Mouse (Mus musculus) cerebellum, postnatal 25 days (tissue): ENCODE measurements around the gene Gm49384.

Experiments used
- DNase-seq, 2 experiments: peaks; one replicate each; pipeline ENCODE4 v3.0.0; 2021; ENCODE audit warnings: mixed read lengths in 2 of 2

Gm49384 gene

GRCm38 (mm10) chr12:69198985-69199384, 5.1 kb downstream of the Gm49384 start:
- DNase-seq, result no peak

- DNase-seq, result peak in 1 of 2 experiments; percentile 76
Observed at GRCm38 (mm10) chr12:69198164-69198535, 5.9 kb downstream of the Gm49384 start, which contains the start of gene Dnaaf2. TSS of gene Dnaaf2 (minus strand) at chr12:69198429.

- DNase-seq, result peak; percentile 70 to 76
Observed at GRCm38 (mm10) chr12:69197378-69198163, 6.5 kb downstream of the Gm49384 start.

GRCm38 (mm10) chr12:69196444-69197377, 7.4 kb downstream of the Gm49384 start, which contains the start of gene Gm49383:
TSS of gene Gm49383 (minus strand) at chr12:69197104.
- DNase-seq, result peak; percentile 81 to 87

GRCm38 (mm10) chr12:69192637-69193036, 11.4 kb downstream of the Gm49384 start:
- DNase-seq, result no peak

GRCm38 (mm10) chr12:69191396-69191795, 12.7 kb downstream of the Gm49384 start:
- no peak for DNase-seq

- DNase-seq, result no peak
Observed at GRCm38 (mm10) chr12:69190522-69190921, 13.5 kb downstream of the Gm49384 start.

- no peak for DNase-seq
Observed at GRCm38 (mm10) chr12:69190074-69190473, 14.0 kb downstream of the Gm49384 start.

GRCm38 (mm10) chr12:69186811-69187471, 17.1 kb downstream of the Gm49384 start:
- no peak for DNase-seq

- DNase-seq, result no peak
Observed at GRCm38 (mm10) chr12:69185371-69185770, 18.7 kb downstream of the Gm49384 start.

GRCm38 (mm10) chr12:69184342-69185295, 19.4 kb downstream of the Gm49384 start:
- peak in 1 of 2 experiments; percentile 76 for DNase-seq

GRCm38 (mm10) chr12:69183583-69184308, 20.3 kb downstream of the Gm49384 start, which contains the start of the genes Rpl36al and Mgat2:
TSS of gene Rpl36al (minus strand) at chr12:69184083.
TSS of gene Mgat2 (plus strand) at chr12:69184157.
- DNase-seq, result peak; percentile 100

- no peak for DNase-seq
Observed at GRCm38 (mm10) chr12:69181800-69182199, 22.3 kb downstream of the Gm49384 start.

- DNase-seq, result no peak
Observed at GRCm38 (mm10) chr12:69179371-69179770, 24.7 kb downstream of the Gm49384 start.

- DNase-seq, result no peak
Observed at GRCm38 (mm10) chr12:69177526-69177925, 26.5 kb downstream of the Gm49384 start.

GRCm38 (mm10) chr12:69175975-69176374, 28.1 kb downstream of the Gm49384 start:
- no peak for DNase-seq

GRCm38 (mm10) chr12:69171307-69171706, 32.8 kb downstream of the Gm49384 start:
- DNase-seq, result no peak

GRCm38 (mm10) chr12:69168461-69169106, 35.5 kb downstream of the Gm49384 start, which contains the start of gene Lrr1:
TSS of gene Lrr1 (plus strand) at chr12:69168814.
- peak; percentile 90 for DNase-seq

- no peak for DNase-seq
Observed at GRCm38 (mm10) chr12:69167656-69168460, 36.2 kb downstream of the Gm49384 start.
